Mouse (Mus musculus) adrenal gland, postnatal 14 days (tissue): Measurements from ENCODE around the gene Ccdc137. TPM values are rescaled to one million over a fixed set of nuclear protein-coding genes. Genes with fewer than 3 reads are reported as not detected.

Experiments used
- DNase-seq: peaks from one replicate; pipeline ENCODE4 v3.0.0; 2021; ENCODE audit warnings: mixed read lengths
- total RNA-seq: library from RNA; stranded (reverse); gene quantifications from 2 replicates; pipeline ENCODE4 v1.2.3, GENCODE M21; 2021

Ccdc137 gene
- total RNA-seq, 1 experiment from 2014 or later: 20.6 TPM

DNA sequence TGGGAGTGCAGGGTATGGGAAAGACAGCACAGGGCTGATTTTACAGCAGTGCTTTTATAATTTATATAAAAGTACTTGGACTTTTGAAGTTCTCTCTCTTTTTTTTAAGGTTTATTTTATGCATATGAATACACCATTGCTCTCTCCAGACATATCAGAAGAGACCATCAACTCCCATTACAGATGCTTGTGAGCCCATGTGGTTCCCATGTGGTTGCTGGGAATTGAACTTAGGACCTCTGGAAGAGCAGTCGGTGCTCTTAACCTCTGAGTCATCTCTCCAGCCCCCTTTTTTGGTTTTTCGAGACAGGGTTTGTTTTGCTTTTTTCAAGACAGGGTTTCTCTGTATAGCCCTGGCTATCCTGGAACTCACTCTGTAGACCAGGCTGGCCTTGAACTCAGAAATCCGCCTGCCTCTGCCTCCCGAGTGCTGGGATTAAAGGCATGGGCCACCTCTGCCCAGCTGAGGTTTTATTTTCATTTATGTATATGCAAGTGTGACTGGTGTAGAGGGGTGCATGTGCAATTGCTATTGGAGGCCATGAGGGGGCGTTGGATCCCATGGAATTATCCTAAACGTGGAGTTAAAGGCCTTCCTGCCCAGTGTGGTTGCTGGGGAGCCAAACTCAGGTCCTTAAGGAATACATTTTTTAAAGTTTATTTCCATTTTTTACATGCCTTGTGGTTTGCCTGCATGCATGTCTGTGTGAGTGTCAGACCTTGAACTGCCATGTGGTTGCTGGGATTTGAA, 1.1 kb downstream of the Ccdc137 start:
- peak; percentile 47 for DNase-seq

DNA sequence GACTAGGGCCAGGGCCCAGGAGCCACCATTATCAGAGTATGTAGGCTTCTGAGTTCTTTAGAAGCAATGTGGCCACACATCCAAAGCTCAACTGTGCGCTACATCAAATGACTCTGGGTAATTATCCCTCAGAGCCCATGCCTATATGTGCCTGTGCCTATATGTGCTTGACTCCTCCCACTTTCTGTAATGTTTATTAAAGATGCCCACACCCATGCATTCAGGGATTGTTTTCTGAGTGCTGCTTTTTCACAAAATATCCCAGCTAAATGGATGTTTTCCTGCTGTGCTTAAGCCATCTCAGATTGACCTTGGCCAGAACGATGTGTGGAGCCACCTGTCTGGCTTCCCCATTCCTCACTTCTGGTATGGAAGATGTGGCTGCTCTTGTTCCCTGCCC, 5.6 kb downstream of the Ccdc137 start:
- DNase-seq: no peak

DNA sequence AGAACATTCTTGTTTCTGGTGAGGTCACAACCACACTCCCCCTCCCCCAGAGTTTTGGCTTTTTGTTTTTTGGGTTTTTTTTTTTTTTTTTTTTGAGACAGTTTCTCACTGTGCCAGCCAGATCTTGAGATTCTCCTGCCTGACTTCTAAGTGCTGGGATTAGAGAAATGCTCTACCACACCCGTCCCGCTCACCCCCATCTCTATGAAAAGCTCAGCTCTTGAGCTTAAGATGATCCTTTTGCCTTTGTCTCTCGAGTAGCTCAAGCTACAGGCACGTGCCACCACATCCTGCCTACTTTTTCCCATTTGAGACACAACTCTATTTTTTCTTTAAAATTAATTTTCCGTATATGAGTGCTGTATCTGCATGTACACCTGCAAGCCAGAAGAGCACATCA, 6.5 kb downstream of the Ccdc137 start:
- DNase-seq: no peak

DNA sequence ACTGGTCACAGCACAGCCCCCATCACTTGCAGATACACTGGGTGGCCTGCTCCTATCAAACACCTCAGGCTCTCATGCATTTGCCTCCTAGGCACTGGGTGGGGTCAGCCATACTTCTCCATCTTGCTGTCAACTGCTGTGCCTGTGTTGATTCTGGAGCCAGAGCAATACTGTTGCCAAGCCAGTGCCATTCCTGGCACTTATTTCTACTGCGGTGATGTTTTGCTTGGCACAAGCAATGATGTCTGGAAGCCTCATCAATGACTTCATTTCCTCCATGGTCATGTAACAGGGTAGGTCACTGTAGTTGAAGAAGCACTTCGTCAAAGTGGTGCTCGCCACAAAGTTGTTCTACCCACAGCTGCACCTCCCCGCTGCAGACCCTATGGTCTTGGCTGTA, 7.6 kb downstream of the Ccdc137 start:
- DNase-seq: no peak

DNA sequence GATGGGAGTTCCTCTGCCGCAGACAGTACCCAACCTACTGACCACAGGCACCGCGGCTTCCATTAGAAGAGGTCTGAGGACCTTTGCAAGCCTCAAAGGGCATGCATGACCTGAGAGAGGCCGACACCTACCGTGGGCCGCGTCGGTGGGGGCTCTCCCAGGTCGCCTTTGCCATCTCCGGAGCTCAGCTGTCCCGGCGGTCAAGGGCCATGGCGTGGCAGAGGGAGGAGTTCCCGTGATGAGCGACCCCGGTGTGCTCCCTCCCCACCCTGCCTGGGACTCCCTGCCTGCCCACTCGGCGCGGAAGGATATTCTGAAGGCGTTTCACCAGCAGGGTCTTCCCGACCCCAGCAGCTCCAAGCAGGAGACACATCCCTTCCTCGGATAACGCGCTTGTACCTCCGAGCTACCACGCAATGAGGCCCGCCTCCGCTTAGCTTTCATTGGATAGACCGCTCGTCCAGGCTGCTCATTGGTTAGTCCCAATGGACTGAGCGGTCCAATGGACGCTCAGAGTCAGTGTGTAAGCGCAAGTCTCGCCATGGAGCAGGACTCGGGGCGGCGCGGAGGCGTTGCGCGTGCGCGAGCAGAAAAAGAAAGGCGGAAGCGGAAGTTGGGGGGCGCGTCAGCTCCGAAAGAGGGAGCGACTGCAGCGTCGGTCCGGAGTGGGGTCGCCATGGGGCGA, 9.3 kb downstream of the Ccdc137 start, which contains the start of gene Arl16:
TSS of gene Arl16 (minus strand) at position 557 of the 685 bp plus-strand sequence.
- DNase-seq: peak; percentile 96

DNA sequence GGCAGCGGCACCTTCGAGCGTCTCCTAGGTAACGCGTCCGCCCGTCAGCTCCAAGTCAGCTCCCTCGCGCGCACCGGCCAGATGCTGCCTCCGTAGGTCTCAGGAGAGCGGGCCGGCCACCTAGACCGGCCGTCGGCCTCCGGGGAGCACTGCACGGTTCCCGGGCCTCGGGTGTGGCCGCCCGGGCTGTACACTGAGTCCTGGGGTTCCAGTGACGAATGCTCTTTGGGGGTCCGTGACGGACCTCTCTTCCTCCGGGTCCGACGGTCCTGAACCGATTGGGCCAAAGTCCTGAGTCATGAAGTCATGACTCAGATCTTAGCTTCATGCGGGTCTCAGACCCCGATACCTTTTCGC, 9.8 kb downstream of the Ccdc137 start:
- DNase-seq: no peak

DNA sequence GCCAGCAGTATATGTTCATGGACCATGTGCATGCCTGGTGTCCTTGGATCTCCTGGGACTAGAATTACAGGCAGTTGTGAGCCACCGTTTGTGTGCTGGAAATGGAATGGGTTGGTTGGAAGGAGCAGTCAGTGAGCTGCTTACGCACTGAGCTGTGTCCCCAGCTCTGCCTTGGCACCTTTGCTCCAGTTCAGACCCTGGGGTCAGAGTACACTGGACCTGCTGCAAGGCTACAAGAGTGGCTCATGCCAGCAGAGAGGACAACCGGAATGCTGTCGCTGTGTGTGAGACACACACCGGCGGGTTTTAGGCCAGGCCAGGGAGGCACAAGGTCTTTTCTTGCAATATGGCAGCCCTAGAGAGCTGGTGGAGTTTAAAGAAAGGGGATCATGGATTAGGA, 14.1 kb downstream of the Ccdc137 start:
- no peak for DNase-seq

DNA sequence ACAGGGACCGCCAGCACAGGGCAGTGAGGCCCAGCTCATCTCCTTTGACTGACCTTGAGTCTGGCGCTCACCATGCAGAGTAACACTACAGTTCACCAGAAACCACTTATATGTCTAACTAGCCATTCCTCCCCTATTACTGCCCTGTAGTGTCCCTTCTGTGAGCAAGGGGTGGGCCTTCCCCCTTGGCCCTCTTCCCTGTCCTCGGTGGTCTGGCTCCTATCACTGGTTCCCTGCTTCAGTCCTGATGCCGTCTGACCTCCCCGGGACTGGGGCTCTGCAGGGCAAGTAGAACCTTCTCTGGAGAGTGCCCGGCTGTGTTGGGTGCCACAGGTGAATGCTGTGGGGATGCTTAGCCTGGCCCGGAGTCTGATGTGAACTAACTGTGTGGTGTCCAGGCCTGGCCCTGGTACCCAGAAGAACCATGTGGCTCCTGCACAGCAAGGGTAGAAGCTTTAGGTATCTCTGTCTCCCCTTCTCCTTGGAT, 25.6 kb downstream of the Ccdc137 start:
- no peak for DNase-seq

DNA sequence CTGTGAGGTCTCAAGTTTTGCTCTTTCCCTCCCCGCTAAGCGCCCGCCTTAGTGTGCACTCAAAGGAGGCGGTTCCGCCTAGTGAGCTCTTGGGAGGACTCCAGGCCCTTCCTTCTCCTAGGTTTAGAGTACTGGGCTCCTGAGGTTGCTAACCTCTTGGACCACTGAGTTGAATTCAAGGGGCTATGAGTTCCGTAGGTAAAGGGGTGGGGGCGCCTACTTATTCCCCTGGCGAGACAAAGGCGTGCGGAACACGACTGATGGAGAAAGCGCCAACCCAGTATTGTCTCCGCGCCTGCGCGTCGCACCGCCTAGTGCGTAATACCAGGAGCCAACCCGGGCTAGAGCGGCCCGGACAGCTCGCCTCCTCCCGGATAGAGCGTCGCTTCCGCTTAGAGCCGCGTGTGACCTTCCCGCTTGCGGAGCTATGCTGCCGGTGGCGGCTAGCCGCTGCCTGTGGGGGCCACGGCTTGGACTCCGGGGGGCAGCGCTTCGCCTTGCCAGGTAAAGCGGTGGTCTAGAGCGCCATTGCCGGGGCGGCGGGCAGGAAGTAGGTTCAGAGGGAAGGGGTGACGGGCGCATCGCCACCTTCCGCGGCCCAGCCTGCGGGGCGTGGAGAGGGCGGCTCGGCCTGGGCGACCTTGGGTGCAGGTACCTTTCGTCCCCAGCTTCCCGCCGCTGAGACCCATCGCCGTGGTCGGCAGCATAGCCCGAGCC, 26.5 kb downstream of the Ccdc137 start, which contains the start of gene Mrpl12:
TSS of gene Mrpl12 (plus strand) at position 349 of the 717 bp plus-strand sequence.
- peak; percentile 94 for DNase-seq

DNA sequence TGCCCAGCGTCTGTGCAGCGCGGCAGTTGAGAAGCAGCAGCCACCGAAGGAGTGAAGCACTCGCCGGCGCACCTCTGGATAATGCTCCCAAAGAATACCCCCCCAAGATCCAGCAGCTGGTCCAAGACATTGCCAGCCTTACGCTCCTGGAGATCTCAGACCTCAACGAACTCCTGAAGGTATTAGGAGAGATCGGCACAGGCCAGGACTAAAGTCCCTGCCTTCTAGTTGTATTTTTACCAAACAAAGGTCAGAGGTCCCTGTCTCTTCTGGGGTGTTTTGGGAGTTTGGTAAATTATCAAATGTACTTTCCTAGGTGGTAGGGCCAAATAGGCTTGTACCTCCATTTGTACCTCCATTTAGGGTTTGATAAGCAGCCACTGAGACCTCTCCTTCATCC, 27.3 kb downstream of the Ccdc137 start:
- DNase-seq: no peak

DNA sequence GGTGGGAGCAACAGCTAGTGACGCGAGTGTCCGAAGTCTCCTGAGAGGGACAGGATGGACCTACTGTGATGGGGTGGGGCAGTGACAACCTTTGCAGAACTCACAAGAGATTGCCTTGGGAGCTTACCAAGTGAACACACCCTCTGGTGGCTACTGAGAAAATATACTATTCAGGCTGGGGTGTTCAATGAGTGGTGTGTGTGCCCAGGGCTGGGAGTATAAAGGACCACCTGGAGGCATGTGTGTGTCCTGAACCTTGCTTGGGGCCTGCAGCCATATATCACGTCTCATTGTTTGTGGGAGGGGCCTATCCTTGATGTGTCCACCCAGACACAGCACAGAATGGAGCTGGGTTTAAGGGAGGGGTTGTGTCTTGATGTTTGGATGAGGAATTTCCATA, 30.6 kb downstream of the Ccdc137 start:
- DNase-seq: no peak

DNA sequence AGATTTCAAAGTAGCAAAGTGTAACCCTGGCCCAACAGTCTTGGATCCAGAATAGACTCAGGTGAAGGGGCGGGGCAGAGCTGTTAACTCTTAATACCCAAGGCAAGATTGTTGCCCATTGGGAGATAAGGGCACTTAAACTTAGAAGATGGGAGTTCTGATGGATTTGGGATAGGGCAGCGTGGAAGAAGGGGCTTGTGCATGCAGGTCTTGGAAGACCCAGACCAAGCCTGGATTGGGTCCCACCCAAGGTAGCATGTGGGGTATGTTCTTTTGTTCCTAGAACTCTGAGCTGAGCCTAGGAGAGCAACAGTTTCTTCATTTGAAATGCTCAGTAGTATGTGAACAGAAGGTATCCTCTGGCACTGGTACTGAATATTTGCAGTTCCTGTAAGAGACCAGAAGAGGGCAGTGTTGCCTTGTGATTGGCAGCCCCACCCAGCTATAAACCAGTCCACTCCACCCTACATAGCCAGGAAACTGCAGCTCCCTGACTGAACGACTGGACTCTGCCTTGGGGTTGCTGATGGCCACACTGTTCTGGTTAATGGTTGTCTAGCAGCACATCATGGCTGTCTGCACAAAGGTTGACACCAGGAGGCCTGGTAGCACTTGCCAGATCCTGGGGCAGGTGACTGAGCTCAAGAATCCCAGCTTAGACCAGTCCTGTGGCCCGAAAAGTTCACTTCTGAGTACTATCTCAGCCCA, 31.3 kb downstream of the Ccdc137 start:
- DNase-seq: peak; percentile 84

DNA sequence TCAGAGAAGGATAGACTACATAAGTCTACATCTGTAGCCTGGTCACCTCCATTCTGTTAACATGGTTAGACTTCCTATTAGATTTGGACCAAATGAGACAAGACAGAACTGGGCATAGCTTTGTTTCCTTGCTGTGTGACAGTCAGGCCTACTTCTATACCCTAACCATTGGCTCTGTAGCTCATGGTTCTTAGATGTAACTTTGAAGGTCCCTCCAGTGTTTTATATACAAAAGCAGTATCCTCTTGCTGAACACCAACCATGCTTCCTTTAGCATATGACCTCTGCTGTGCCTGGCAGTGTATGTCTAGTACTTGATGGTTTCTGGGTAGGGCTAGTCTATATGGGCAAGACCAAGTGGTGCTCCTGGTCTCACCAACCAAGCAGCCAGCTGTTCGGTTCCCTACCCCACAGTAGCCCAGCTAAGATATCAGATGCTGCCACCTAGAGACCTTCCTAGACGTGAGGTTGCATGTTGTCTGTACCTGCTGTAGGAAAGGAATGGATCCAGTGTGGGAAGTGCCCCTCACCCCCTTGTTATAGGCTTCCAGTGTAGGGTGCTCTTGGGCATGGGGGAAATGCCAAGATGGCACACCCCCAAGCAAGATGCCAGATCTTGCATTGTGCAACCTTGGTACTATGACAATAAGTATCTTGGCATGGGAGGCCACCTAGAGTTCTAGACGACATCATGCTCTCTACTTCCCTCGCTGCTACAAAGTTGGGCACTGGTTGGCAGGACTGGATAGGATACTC, 32.6 kb downstream of the Ccdc137 start:
- peak; percentile 48 for DNase-seq

DNA sequence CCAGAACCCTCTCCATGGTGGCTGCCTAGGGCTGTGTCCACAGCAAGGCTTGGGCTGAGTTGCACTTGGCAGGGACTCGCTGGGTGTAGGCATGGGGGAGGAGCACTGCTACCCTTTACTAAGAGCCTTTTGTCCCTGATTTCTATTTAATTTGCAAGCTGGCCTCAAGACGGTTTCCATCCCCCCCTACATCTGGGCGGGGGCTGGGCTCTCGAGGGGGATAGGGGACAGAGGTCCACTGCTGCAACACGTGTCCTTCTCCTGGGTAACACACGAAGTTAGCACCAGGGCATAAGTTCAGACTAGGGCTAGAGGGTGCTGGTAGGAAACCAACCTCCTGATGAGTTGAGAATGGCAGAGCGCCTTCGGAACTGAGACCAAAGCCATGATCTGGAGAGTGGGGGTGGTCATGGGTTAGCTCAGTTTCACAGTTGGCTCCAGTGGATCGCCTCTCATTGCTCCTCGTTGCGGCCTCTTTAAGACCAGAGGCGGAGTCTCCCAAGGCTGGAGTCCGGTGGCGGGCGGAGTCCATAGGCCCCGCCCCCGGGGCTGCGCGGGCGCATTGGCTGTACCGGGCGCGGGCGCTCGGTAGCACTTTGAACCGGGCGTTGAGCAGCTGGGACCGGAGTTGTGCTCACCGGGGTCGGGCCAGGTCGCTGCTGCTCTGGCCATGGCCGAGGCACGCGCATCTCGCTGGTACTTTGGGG, 33.6 kb downstream of the Ccdc137 start, which contains the start of gene Slc25a10:
TSS of gene Slc25a10 (plus strand) at position 524 of the 707 bp plus-strand sequence.
- DNase-seq: peak; percentile 95

DNA sequence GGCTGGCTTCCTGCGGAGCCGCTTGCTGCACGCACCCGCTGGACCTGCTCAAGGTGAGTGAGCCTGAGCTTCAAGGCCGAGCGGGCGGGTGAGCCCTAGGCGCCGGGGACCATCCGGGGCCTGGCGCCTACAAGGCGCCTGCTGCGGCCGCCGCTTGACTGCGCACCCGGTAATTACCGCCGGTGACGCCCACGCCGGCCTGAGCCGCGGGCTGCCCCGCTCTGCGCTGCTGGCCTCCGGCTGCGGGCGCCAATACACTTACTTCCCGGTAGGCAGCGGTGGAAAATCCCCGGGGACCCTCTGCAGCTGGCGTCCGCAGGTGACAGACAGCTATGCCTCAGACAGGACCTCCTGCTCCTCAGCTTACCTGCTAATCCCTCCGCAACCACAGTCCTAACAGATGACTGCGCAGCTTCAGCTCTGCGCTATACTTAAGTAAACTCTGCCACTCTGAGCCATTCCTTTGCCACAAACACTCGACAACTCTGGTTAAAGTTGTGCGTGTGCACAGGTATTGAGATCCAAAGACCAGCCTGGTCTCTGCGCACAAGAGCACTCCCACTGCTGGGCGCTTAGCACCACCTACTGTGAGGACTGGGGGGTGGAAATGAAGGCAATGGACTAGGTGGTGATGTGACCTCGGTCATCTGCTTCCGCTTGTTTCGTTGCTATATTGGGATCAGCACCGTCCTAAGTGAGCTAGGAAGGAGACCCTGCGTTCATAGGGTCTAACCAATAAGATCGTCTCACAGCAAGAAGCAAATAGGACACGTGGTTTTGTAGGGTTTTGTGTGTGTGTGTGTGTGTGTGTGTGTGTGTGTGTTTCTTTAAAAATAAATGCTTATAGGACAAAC, 34.3 kb downstream of the Ccdc137 start:
- DNase-seq: peak; percentile 59

DNA sequence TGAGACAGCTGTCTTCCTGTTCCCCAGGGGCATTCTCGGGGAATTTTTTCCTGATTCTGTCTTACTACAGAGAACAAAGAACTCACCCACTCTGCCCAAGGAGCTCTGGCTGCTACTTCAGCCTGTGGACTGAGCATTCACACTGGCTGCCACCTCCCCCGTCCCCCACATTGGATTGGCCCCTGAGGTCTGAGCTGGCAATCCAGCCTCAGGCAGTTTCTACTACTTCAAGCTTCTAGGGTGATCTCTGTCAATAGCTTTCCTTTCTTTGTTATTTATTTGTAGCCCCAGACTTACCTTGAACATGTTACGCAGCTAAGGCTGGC, 34.9 kb downstream of the Ccdc137 start:
- DNase-seq: peak; percentile 46

DNA sequence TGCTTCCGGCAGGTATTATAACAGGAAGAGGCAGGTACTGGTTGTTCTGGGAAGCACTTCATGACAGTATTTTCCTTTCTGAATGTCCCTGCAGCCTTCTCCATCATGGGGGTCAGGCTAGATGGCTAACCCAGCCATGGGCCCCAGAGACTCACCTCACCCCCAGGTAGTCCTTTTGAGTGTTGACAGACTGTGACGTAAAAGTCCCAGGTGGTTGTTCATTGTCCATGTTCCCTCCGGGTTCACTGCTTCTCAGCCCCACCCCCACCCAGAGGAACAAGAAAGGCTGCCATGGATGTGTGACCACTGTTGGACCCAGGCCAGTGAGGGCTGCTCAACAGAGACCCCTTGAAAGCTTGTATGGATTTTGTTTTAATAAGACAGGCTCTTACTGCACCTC, 35.4 kb downstream of the Ccdc137 start:
- DNase-seq: no peak

DNA sequence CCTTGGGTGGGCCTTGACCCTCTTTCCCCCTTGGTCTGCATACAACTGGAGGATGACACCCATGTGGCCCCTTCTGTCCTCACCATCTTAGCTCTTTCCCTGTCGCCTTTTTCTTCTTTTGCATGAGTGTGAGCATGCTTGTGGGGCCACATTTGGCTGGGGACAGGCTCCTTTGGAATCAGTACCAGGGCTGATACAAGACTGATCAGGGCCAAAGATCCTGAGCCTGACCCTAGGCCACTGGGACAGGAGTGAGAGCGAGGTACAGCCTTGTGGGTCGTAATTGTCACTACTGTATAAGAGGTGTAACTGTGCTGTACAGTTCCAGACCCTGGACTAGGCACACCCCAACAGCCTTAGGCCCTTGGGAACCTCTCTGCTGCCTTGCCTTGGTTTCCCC, 36.0 kb downstream of the Ccdc137 start:
- DNase-seq: no peak

DNA sequence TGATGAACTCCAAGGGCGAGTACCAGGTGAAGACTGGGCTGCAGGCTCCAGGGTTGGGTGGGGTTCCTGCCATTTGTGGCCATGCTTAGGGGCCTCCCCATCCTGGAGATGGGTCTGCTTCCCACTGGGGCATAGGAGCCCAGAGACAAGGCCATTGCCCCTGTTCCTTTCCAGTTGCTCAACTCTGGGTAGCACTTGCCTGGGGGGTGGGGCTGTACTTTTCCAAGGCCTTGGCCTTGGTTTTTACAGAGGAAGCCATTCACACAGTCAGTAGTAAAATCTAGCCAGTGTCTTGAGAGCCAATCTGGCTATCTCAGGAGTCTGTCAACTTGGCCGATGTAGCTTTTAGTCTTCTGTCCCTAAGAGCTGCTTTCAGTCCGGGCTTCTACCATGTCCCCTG, 39.5 kb downstream of the Ccdc137 start:
- peak; percentile 81 for DNase-seq

DNA sequence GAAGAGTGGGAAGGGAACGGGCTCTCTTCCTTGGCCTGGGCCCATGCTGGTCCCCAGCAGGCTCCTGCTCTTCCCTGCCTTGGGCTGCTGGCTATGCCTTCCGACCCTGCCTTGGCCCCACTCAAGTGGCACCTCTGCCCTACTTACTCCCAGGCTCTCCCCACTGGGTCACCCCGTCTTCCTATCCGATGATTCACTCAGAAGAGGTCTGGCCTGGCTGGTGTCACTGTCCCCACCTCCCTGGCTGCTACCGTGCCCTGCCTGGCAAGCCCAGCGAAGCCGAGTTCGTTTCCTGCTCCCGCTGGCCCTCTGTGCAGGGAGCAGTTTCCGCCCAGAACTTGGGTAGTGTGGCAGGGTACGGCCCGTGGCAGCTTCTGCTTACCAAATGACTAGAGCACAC, 40.3 kb downstream of the Ccdc137 start:
- peak; percentile 60 for DNase-seq
